Mouse (Mus musculus): ENCODE results near the gene Emc6. TPM values are rescaled to one million over a fixed set of nuclear protein-coding genes. Genes with fewer than 3 reads are reported as not detected.

Gene Emc6
- polyA plus RNA-seq, 1 experiment from 2014 or later: 134 TPM

GRCm38 (mm10) chr11:73203895-73204294 lies 27.1 kb upstream of the Emc6 start:
- H3K27ac ChIP-seq (ENCODE audit: low read depth, low read length): no peak overlapping the region
- no peak overlapping the region for H3K4me3 ChIP-seq (ENCODE audit: low read length)
- WGBS: 90% methylated on average over 8 of the region's 8 CpGs
- no peak overlapping the region for H3K4me2 ChIP-seq (replicated peaks; ENCODE audit: low read depth, low read length)
- H3K27me3 ChIP-seq (ENCODE audit: control insufficient read depth, insufficient read depth, low read length): no peaks in the 10 kb centered on the region
- no peaks in the 10 kb centered on the region for H3K9me3 ChIP-seq (ENCODE audit: control insufficient read depth, low read length)
- no peaks in the 10 kb centered on the region for H3K4me1 ChIP-seq (ENCODE audit: control insufficient read depth, insufficient read depth, low read length)
- H3K9ac ChIP-seq (ENCODE audit: low read depth, low read length): no peak overlapping the region
- H3K36me3 ChIP-seq (ENCODE audit: control insufficient read depth, insufficient read depth, low read length): no peaks in the 10 kb centered on the region
- no peak for ATAC-seq (ENCODE audit: low FRiP score, low TSS enrichment)

DNA sequence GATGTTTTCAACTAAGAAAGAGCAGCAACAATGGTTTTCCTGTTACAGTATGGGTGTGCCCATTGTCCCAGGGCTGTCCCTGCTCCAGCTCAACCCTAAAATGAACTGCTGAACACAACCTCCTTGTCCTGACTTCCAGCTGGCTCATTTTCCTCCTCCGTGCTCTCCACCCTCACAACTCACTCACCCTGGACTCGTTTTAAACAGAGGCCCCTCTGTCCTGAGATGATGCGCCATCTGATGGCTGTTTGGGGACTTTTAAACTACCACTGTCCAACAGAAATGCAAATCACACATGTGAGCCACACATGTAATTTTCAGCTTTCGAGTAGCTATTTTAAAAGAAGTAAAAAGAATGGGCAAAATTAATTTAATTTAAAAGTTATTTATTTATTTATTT lies 24.8 kb upstream of the Emc6 start:
- no peaks in the 10 kb centered on the region for H3K36me3 ChIP-seq (ENCODE audit: control insufficient read depth, insufficient read depth, low read length)
- H3K27ac ChIP-seq (ENCODE audit: low read depth, low read length): no peak overlapping the region
- no peak overlapping the region for H3K9ac ChIP-seq (ENCODE audit: low read depth, low read length)
- no peak overlapping the region for H3K4me3 ChIP-seq (ENCODE audit: low read length)
- no peaks in the 10 kb centered on the region for H3K9me3 ChIP-seq (ENCODE audit: control insufficient read depth, low read length)
- ATAC-seq (ENCODE audit: low FRiP score, low TSS enrichment): no peak
- H3K4me2 ChIP-seq (replicated peaks; ENCODE audit: low read depth, low read length): no peak overlapping the region
- WGBS: 35% methylated on average over 4 of the region's 4 CpGs
- no peaks in the 10 kb centered on the region for H3K27me3 ChIP-seq (ENCODE audit: control insufficient read depth, insufficient read depth, low read length)
- H3K4me1 ChIP-seq (ENCODE audit: control insufficient read depth, insufficient read depth, low read length): no peaks in the 10 kb centered on the region

DNA sequence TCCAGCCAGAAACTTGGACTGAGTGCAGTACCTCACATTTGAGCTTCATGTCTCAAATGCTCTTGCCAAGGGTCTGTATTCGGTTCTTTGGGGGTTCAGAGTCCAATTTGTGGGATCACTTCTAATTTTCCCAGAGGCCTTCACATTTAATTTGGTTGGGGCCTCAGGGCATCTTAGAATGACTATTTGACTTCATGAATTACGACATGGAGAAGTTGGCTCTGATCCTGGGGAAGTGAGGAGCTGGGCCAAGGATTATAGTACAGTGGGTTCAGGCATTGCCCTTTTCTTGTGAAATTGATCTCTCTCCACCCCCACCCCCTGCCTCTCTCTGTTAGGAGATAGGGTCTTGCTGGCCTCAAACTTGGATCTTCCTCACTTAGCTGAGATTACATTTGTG lies 24.2 kb upstream of the Emc6 start:
- Histone ChIP-seq H3K27ac (ENCODE audit: low read depth, low read length) (no peak overlapping the region), H3K36me3 (ENCODE audit: control insufficient read depth, insufficient read depth, low read length) (no peaks in the 10 kb centered on the region), H3K27me3 (ENCODE audit: control insufficient read depth, insufficient read depth, low read length) (no peaks in the 10 kb centered on the region), H3K4me2 (replicated peaks; ENCODE audit: low read depth, low read length) (no peak overlapping the region), H3K4me1 (ENCODE audit: control insufficient read depth, insufficient read depth, low read length) (no peaks in the 10 kb centered on the region), H3K9me3 (ENCODE audit: control insufficient read depth, low read length) (no peaks in the 10 kb centered on the region), H3K4me3 (ENCODE audit: low read length) (no peak overlapping the region), H3K9ac (ENCODE audit: low read depth, low read length) (no peak overlapping the region)
- 80% methylated on average over 2 of the region's 2 CpGs for WGBS
- ATAC-seq (ENCODE audit: low FRiP score, low TSS enrichment): no peak

DNA sequence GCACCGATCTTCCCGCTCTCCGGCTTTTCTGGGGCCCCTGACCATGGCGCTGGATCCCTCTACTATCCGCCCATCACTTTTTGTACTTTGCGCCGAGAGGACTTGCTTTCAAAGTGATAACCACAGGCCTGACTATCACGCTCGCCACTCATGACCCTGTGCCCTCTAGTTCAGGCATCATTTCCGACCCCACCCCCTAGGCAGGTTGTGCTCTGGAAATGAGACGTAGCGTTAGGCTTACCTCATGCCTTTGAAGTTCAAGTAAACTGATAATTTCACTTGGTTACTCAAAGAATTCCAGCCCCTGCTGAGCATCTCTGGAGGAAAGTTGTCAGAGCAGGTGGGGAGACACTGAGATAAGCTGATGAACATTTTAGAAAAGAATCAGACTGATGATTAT lies 23.0 kb upstream of the Emc6 start:
- WGBS: 3% methylated on average over 12 of the region's 12 CpGs
- H3K4me1 ChIP-seq (ENCODE audit: control insufficient read depth, insufficient read depth, low read length): no peaks in the 10 kb centered on the region

DNA sequence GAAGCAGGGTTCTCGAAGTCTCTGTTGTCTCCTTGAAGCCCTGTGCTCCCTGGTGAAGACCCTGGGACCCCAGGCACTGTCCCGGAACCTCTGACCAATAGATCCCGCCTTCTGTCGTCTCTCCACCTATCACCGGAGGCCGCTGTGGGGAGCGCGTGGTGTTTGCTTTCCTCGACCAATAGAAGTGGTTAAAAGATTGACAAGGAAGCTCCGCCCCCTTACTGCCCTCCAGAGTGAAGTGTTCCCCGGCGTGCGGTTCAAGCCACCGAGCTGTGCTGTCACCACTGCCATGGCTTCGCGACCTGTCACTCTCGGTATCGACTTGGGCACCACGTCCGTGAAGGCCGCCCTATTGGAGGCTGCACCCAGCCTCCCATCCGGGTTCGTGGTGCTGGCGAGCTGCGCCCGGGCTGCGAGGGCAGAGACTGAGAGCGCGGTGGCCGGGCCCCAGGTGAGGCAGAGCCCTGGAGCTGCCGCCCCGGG lies 22.4 kb upstream of the Emc6 start, which contains the start of gene Shpk:
Gene Shpk, plus strand, starts transcription at position 231 of the 483 bp plus-strand sequence.
- WGBS: under 1% methylated on average over 32 of the region's 32 CpGs
- H3K9me3 ChIP-seq (ENCODE audit: control insufficient read depth, low read length): no peaks in the 10 kb centered on the region
- H3K4me3 ChIP-seq (ENCODE audit: low read length): peak within 1 kb of the TSS; percentile 57
- no peak within 1 kb of the TSS for H3K27ac ChIP-seq (ENCODE audit: low read depth, low read length)
- no peaks in the 10 kb centered on the region for H3K27me3 ChIP-seq (ENCODE audit: control insufficient read depth, insufficient read depth, low read length)
- no peaks in the 10 kb centered on the region for H3K4me1 ChIP-seq (ENCODE audit: control insufficient read depth, insufficient read depth, low read length)
- H3K36me3 ChIP-seq (ENCODE audit: control insufficient read depth, insufficient read depth, low read length): no peaks in the 10 kb centered on the region
- peak; percentile 97 for ATAC-seq (ENCODE audit: low FRiP score, low TSS enrichment)
- peak within 1 kb of the TSS; percentile 63 for H3K9ac ChIP-seq (ENCODE audit: low read depth, low read length)
- H3K4me2 ChIP-seq (replicated peaks; ENCODE audit: low read depth, low read length): peak within 1 kb of the TSS; percentile 83

More for the DNA sequence above, 23.0 kb upstream of the Emc6 start:
- Histone ChIP-seq H3K27ac (ENCODE audit: low read depth, low read length) (no peak overlapping the region), H3K27me3 (ENCODE audit: control insufficient read depth, insufficient read depth, low read length) (no peaks in the 10 kb centered on the region), H3K4me2 (replicated peaks; ENCODE audit: low read depth, low read length) (peak overlapping the region; percentile 83), H3K9me3 (ENCODE audit: control insufficient read depth, low read length) (no peaks in the 10 kb centered on the region), H3K4me3 (ENCODE audit: low read length) (peak overlapping the region; percentile 57), H3K36me3 (ENCODE audit: control insufficient read depth, insufficient read depth, low read length) (no peaks in the 10 kb centered on the region), H3K9ac (ENCODE audit: low read depth, low read length) (peak overlapping the region; percentile 63; the same call in 1 of the 2 replicates)
- no peak for ATAC-seq (ENCODE audit: low FRiP score, low TSS enrichment)

- Histone ChIP-seq H3K9me3 (ENCODE audit: control insufficient read depth, low read length) (no peaks in the 10 kb centered on the region), H3K27me3 (ENCODE audit: control insufficient read depth, insufficient read depth, low read length) (no peaks in the 10 kb centered on the region), H3K36me3 (ENCODE audit: control insufficient read depth, insufficient read depth, low read length) (no peaks in the 10 kb centered on the region), H3K27ac (ENCODE audit: low read depth, low read length) (no peak within 1 kb of the TSS), H3K4me2 (replicated peaks; ENCODE audit: low read depth, low read length) (peak within 1 kb of the TSS; percentile 83), H3K9ac (ENCODE audit: low read depth, low read length) (peak within 1 kb of the TSS; percentile 63), H3K4me1 (ENCODE audit: control insufficient read depth, insufficient read depth, low read length) (no peaks in the 10 kb centered on the region), H3K4me3 (ENCODE audit: low read length) (peak within 1 kb of the TSS; percentile 57)
- peak; percentile 96 for ATAC-seq (ENCODE audit: low FRiP score, low TSS enrichment)
- 1% methylated on average over 22 of the region's 22 CpGs for WGBS
Observed at GRCm38 (mm10) chr11:73198603-73199229, 21.9 kb upstream of the Emc6 start, which contains the start of gene Ctns. Ctns (minus strand) TSS chr11:73199042.

- H3K36me3 ChIP-seq (ENCODE audit: control insufficient read depth, insufficient read depth, low read length): no peaks in the 10 kb centered on the region
- ATAC-seq (ENCODE audit: low FRiP score, low TSS enrichment): no peak
- H3K4me2 ChIP-seq (replicated peaks; ENCODE audit: low read depth, low read length): peak overlapping the region; percentile 83
- H3K9me3 ChIP-seq (ENCODE audit: control insufficient read depth, low read length): no peaks in the 10 kb centered on the region
- no peaks in the 10 kb centered on the region for H3K4me1 ChIP-seq (ENCODE audit: control insufficient read depth, insufficient read depth, low read length)
- 5% methylated on average over 1 of the region's 1 CpGs for WGBS
- peak overlapping the region; percentile 57 for H3K4me3 ChIP-seq (ENCODE audit: low read length)
- no peak overlapping the region for H3K27ac ChIP-seq (ENCODE audit: low read depth, low read length)
- H3K9ac ChIP-seq (ENCODE audit: low read depth, low read length): peak overlapping the region; percentile 63; the same call in 1 of the 2 replicates
- H3K27me3 ChIP-seq (ENCODE audit: control insufficient read depth, insufficient read depth, low read length): no peaks in the 10 kb centered on the region
Observed at GRCm38 (mm10) chr11:73198190-73198589, 21.4 kb upstream of the Emc6 start.

- Histone ChIP-seq H3K9me3 (ENCODE audit: control insufficient read depth, low read length) (no peaks in the 10 kb centered on the region), H3K4me2 (replicated peaks; ENCODE audit: low read depth, low read length) (no peak overlapping the region), H3K4me1 (ENCODE audit: control insufficient read depth, insufficient read depth, low read length) (no peaks in the 10 kb centered on the region), H3K27me3 (ENCODE audit: control insufficient read depth, insufficient read depth, low read length) (no peaks in the 10 kb centered on the region), H3K27ac (ENCODE audit: low read depth, low read length) (no peak overlapping the region), H3K4me3 (ENCODE audit: low read length) (no peak overlapping the region), H3K9ac (ENCODE audit: low read depth, low read length) (no peak overlapping the region), H3K36me3 (ENCODE audit: control insufficient read depth, insufficient read depth, low read length) (peaks cover 10% of the 10 kb centered on the region; the same call in 1 of the 2 replicates)
- ATAC-seq (ENCODE audit: low FRiP score, low TSS enrichment): no peak
- WGBS: 74% methylated on average over 2 of the region's 2 CpGs
Observed at GRCm38 (mm10) chr11:73194444-73194843, 17.6 kb upstream of the Emc6 start.

GRCm38 (mm10) chr11:73193047-73193446 lies 16.2 kb upstream of the Emc6 start:
- no peak overlapping the region for H3K4me3 ChIP-seq (ENCODE audit: low read length)
- no peaks in the 10 kb centered on the region for H3K9me3 ChIP-seq (ENCODE audit: control insufficient read depth, low read length)
- no peak overlapping the region for H3K4me2 ChIP-seq (replicated peaks; ENCODE audit: low read depth, low read length)
- 77% methylated on average over 6 of the region's 6 CpGs for WGBS
- H3K9ac ChIP-seq (ENCODE audit: low read depth, low read length): no peak overlapping the region
- H3K4me1 ChIP-seq (ENCODE audit: control insufficient read depth, insufficient read depth, low read length): no peaks in the 10 kb centered on the region
- no peaks in the 10 kb centered on the region for H3K27me3 ChIP-seq (ENCODE audit: control insufficient read depth, insufficient read depth, low read length)
- no peak overlapping the region for H3K27ac ChIP-seq (ENCODE audit: low read depth, low read length)
- H3K36me3 ChIP-seq (ENCODE audit: control insufficient read depth, insufficient read depth, low read length): peaks cover 14% of the 10 kb centered on the region; the same call in 1 of the 2 replicates
- ATAC-seq (ENCODE audit: low FRiP score, low TSS enrichment): no peak
